22 mouse cellular contexts compared by ENCODE assay signal in genomic region chr2:118716677-118717076, GRCm38 (mm10). TPM values are rescaled to one million over a fixed set of nuclear protein-coding genes. Genes with fewer than 3 reads are reported as not detected.
DNase-seq lines count a peak whose midpoint lies in the region; ATAC-seq lines count a peak whose summit lies in the region.
"Had no signal": no experiment of that assay in that cellular context is flagged by ENCODE, and none has a peak within 500 bp of the region (broad histone marks: within the 10 kb centered on the region; RNA-seq: fewer than 3 reads in every experiment).

No protein-coding gene starts in this region.

- no peaks in the 10 kb centered on the region for H3K36me3 ChIP-seq in heart, embryonic 12.5 days
- H3K36me3 ChIP-seq: embryonic facial prominence, embryonic 15.5 days; hindbrain, embryonic 15.5 days had no signal

- no peak overlapping the region for H3K9ac ChIP-seq in heart, embryonic 12.5 days
- H3K9ac ChIP-seq: embryonic facial prominence, embryonic 15.5 days; forebrain, embryonic 13.5 days; hindbrain, embryonic 15.5 days; lung, embryonic 14.5 days had no signal

- ATAC-seq in heart, embryonic 12.5 days (ENCODE audit: insufficient number of reproducible peaks, low FRiP score), result peak; percentile 81
- ATAC-seq: activated CD4-positive, CD25-positive, alpha-beta regulatory T cell, adult 4 months; forebrain, embryonic 13.5 days; midbrain, embryonic 16.5 days had no signal

- peak overlapping the region; percentile 89 for H3K27ac ChIP-seq in heart, embryonic 12.5 days (ENCODE audit: poor library complexity, severe bottlenecking)
- H3K27ac ChIP-seq: embryonic facial prominence, embryonic 15.5 days; forebrain, embryonic 13.5 days; hindbrain, embryonic 15.5 days had no signal

- H3K27me3 ChIP-seq in heart, embryonic 12.5 days (replicated peaks), result peaks cover 19% of the 10 kb centered on the region
- H3K27me3 ChIP-seq: CH12.LX had no signal

- peaks cover 39% of the 10 kb centered on the region for H3K4me1 ChIP-seq in heart, embryonic 12.5 days (replicated peaks)

- DNase-seq in adrenal gland, adult 8-10 months, result peak; percentile 1
- no peak for DNase-seq in adrenal gland, postnatal 36 days
- DNase-seq in right cerebral cortex, postnatal 14 days, result peak; percentile 2
- DNase-seq in right cerebral cortex, postnatal 36 days (ENCODE audit: low spot score in 2 of 2), result no peak
- peak; percentile 73 for DNase-seq in heart, postnatal 4 days
- no peak for DNase-seq in layer of hippocampus, adult 9-11 months
- no peak for DNase-seq in thymus, postnatal 0 days (ENCODE audit: low spot score)
- DNase-seq: cerebellum, adult 18-20 months; kidney, adult 11 months; kidney, postnatal 25 days; lung, embryonic 14.5 days; thymus, postnatal 14 days had no signal

- WGBS in heart, embryonic 12.5 days, result 35% methylated on average over 5 of the region's 5 CpGs

- H3K4me2 ChIP-seq in heart, embryonic 12.5 days, result peak overlapping the region; percentile 8; the same call in 1 of the 2 replicates
- H3K4me2 ChIP-seq: embryonic facial prominence, embryonic 15.5 days; forebrain, embryonic 13.5 days; hindbrain, embryonic 15.5 days; liver, embryonic 11.5 days; lung, embryonic 14.5 days had no signal

- no peaks in the 10 kb centered on the region for H3K9me3 ChIP-seq in heart, embryonic 12.5 days (replicated peaks)
- H3K9me3 ChIP-seq: embryonic facial prominence, embryonic 15.5 days; forebrain, embryonic 13.5 days; hindbrain, embryonic 15.5 days had no signal

- H3K4me3 ChIP-seq in heart, embryonic 12.5 days, result no peak overlapping the region
- H3K4me3 ChIP-seq: embryonic facial prominence, embryonic 15.5 days; forebrain, embryonic 13.5 days; hindbrain, embryonic 15.5 days had no signal

RNA-seq across cellular contexts. Expression of gene Plcb2, which starts 11.6 kb away (rescaled TPM):
- total RNA-seq in adrenal gland, adult 8-10 months (2022), result 1 to 10 TPM; 2.0 to 4.1 (median 3.0) TPM
- 1 to 10 TPM; 1.4 to 1.7 TPM for total RNA-seq in adrenal gland, postnatal 36 days (2021)
- 1.4 and 1.5 TPM in 2 replicates for polyA plus RNA-seq in heart, embryonic 12.5 days (2016; fragmentation: Nextera tagmentation; extraction: Ambion mirVana)
- total RNA-seq in heart, postnatal 4 days (2021), result 1 to 10 TPM; 1.3 to 1.7 TPM
- 10.1 and 11.8 TPM in 2 replicates for polyA plus RNA-seq in thymus, postnatal 0 days (2015; fragmentation: Nextera tagmentation; extraction: Ambion mirVana)

RNA-seq across cellular contexts. Expression of gene Ankrd63, which starts 12.9 kb away (rescaled TPM):
- total RNA-seq in adrenal gland, adult 8-10 months (2022), result under 1 TPM; 0.11 to 0.84 (median 0.36) TPM
- under 1 TPM; 0.10 to 0.30 TPM for total RNA-seq in adrenal gland, postnatal 36 days (2021)
- polyA plus RNA-seq in heart, embryonic 12.5 days (2016; fragmentation: Nextera tagmentation; extraction: Ambion mirVana), result 1.2 and 1.4 TPM in 2 replicates
- total RNA-seq in heart, postnatal 4 days (2021), result 1 to 10 TPM; 1.3 to 1.4 TPM
- polyA plus RNA-seq in thymus, postnatal 0 days (2015; fragmentation: Nextera tagmentation; extraction: Ambion mirVana), result not detected in 2 replicates
- total RNA-seq: CH12.LX; gastrocnemius, postnatal 36 days had no signal
- polyA plus RNA-seq: activated CD4-positive, CD25-positive, alpha-beta regulatory T cell, adult 4 months; liver, embryonic 11.5 days; lung, embryonic 14.5 days; midbrain, embryonic 16.5 days had no signal

RNA-seq across cellular contexts. Expression of gene Inafm2, which starts 28.9 kb away (rescaled TPM):
- total RNA-seq in adrenal gland, adult 8-10 months (2022), result 10 to 100 TPM; 36.3 to 48.6 (median 39.9) TPM
- total RNA-seq in adrenal gland, postnatal 36 days (2021), result 10 to 100 TPM; 35.5 to 40.5 TPM
- 33.8 and 37.3 TPM in 2 replicates for polyA plus RNA-seq in heart, embryonic 12.5 days (2016; fragmentation: Nextera tagmentation; extraction: Ambion mirVana)
- total RNA-seq in heart, postnatal 4 days (2021), result 10 to 100 TPM; 33.9 to 34.9 TPM
- 22.3 and 26.4 TPM in 2 replicates for polyA plus RNA-seq in thymus, postnatal 0 days (2015; fragmentation: Nextera tagmentation; extraction: Ambion mirVana)

RNA-seq across cellular contexts. Expression of gene Ccdc9b, which starts 45.8 kb away (rescaled TPM):
- total RNA-seq in adrenal gland, adult 8-10 months (2022), result 10 to 100 TPM in 2 of 4 experiments, 1 to 10 TPM in 2; 5.3 to 18.8 (median 11.2) TPM
- 1 to 10 TPM; 4.8 to 5.6 TPM for total RNA-seq in adrenal gland, postnatal 36 days (2021)
- polyA plus RNA-seq in heart, embryonic 12.5 days (2016; fragmentation: Nextera tagmentation; extraction: Ambion mirVana), result 2.7 and 3.6 TPM in 2 replicates
- 1 to 10 TPM; 6.6 to 7.4 TPM for total RNA-seq in heart, postnatal 4 days (2021)
- 0.27 and 0.28 TPM in 2 replicates for polyA plus RNA-seq in thymus, postnatal 0 days (2015; fragmentation: Nextera tagmentation; extraction: Ambion mirVana)
- total RNA-seq: CH12.LX had no signal
- polyA plus RNA-seq: activated CD4-positive, CD25-positive, alpha-beta regulatory T cell, adult 4 months had no signal

RNA-seq across cellular contexts. Expression of gene Pak6, which starts 53.6 kb away (rescaled TPM):
- 10 to 100 TPM; 27.0 to 35.6 (median 28.7) TPM for total RNA-seq in adrenal gland, adult 8-10 months (2022)
- 10 to 100 TPM; 17.9 to 26.0 TPM for total RNA-seq in adrenal gland, postnatal 36 days (2021)
- 4.6 and 5.8 TPM in 2 replicates for polyA plus RNA-seq in heart, embryonic 12.5 days (2016; fragmentation: Nextera tagmentation; extraction: Ambion mirVana)
- total RNA-seq in heart, postnatal 4 days (2021), result 10 to 100 TPM; 14.0 to 14.2 TPM
- polyA plus RNA-seq in thymus, postnatal 0 days (2015; fragmentation: Nextera tagmentation; extraction: Ambion mirVana), result 0.53 and 0.91 TPM in 2 replicates
- total RNA-seq: megakaryocyte, adult 5-6 weeks had no signal
- polyA plus RNA-seq: activated CD4-positive, CD25-positive, alpha-beta regulatory T cell, adult 4 months had no signal

Comparison
In these comparisons a context has a peak if more than half of its experiments do, and no peak if none do; other contexts are left out.
1. DNase-seq: peak in adrenal gland, adult 8-10 months (single experiment), right cerebral cortex, postnatal 14 days (single experiment) and heart, postnatal 4 days (single experiment); none in adrenal gland, postnatal 36 days (0 of 2), right cerebral cortex, postnatal 36 days (0 of 2), layer of hippocampus, adult 9-11 months (single experiment) and thymus, postnatal 0 days (single experiment).